Mouse (Mus musculus) lung, postnatal 36 days (tissue): ENCODE measurements around the gene Haspin.
A peak's percentile ranks its signal among the peaks of the same experiment; 100 is the strongest.

Experiments
- DNase-seq: peaks from one replicate; pipeline ENCODE4 v3.0.0; 2022; ENCODE audit warnings: mixed read lengths

Gene Haspin

DNA sequence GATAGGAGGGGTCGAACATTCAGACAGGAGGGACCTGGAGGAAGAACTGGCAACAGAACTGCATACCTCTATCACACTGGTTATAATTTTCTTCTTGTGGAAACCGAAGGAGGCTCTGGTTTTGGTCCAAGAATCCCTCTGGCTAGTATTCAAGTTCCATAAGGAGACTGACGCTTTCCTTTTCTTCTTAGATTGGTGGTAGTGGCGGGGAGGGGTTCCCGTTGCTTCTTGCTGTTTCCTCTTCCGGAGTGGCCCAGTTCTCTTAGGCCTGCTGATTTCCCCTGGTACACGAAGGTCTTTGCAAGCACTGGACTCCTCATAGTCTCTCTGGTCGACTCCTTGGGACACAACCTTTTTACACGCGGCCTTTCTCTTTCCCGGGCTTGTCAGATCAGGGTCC lies 978 bp downstream of the Haspin start:
- DNase-seq, result peak; percentile 21

DNA sequence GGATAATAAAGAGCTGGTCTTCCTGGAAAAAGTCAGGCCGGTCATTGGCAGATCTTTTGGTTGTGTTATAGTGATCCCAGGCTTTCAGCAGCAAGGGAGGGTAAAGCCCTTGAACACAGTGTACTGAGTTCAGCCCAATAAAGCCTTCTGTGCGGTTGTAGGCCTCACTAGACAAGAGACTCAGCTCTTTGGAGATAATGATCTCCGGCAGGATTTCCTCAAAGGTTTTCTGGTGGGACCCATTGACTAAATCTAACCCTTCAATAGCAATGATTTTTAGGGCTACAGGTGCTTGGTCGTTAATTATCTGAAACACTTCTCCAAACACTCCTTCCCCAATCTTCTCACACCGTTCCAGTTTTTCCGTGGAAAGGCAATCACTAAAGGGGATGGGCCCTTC lies 1.5 kb downstream of the Haspin start:
- no peak for DNase-seq

DNA sequence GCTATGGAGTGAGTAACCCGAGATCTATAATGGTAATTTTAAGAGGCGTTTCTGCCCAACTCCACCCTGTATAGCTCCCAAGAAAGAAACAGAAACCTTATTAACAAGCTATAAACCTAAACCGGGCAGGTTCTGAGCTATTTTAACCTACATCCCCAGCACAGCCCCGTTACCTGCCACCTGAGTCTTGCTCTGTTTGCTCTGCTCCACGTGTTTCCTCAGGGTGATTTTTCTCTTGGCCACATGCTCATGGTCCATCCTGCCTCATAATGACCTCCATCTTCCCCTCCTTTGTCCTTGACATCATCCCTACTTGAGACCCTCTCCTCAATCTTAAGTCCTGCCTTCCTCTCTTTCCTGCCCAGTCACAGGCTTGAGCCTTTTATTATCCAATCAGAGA lies 3.9 kb downstream of the Haspin start:
- no peak for DNase-seq

DNA sequence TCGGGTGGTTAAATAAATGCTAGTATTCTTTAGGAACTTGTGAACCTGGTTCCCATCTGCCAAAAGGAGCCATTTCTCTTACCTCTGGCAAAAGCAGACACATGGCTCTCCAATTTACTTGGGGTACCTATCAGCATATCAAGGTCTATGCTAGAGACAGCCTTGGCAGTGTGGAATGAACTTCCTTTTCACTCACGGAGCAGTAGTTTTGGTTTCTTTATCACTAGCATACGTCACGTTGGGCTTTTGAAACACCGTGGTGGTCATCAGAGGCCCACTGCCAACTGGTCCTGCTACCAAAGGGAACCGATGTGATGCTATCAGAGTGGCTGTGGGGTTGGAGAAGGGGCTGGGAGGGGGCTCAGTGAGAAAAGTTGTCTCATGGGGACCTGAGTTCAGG lies 5.1 kb downstream of the Haspin start:
- DNase-seq, result no peak

DNA sequence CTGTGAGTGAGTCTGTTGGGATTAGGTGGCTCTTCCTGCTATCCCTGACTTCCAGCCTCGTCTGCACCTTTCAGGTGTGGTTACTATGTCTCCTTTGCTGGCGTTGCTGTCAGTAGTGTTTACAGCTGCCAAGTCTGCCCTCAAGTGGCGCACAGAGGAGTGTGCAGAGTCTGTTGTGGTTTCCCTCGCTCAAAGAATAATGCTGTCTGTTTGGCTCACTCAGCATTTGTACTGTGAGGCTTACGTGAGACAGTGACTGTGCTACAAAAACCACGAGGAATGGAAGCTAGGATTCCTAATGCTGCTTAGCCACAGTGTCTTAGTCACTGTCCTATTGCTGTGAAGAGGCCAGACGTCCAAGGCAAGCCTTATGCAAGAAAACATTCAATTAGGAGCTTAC lies 7.1 kb downstream of the Haspin start:
- peak; percentile 46 for DNase-seq

DNA sequence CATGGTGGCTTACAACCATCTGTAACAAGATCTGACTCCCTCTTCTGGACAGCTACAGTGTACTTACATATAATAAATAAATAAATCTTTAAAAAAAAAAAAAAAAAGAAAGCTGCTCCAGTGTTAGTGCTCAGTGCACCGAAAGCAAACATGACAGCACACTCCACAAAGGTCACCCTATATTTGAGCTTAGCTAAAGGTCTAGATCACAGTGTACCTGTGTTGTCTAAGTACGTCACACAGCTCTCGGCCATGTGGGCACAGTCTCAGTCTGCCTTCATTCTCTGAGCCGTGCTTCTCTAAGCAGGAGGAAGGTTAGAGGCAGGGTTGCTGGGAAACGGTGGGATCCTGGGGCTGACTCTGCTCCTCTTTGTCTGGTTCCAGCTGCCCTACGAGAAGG lies 11.6 kb downstream of the Haspin start:
- no peak for DNase-seq

DNA sequence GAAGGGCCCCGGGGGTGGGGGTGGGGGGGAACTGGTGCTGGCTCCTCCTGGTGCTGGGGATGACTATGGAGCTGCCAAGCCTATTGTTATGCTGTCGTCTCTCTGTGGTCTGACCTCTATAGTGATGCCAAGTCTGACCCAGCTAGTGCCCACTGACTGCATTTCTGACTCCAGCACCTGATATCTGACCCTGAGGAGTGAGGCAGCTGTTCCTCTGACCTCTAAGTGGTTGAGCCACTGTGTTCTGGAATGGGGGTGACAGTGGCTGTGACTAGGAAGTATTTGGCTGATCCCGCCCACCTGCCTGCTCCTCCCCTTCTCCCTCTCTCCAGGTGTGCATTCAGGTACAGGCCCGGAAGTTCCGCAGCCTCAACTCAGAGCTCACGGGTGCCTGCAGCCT lies 26.7 kb downstream of the Haspin start:
- DNase-seq, result no peak

DNA sequence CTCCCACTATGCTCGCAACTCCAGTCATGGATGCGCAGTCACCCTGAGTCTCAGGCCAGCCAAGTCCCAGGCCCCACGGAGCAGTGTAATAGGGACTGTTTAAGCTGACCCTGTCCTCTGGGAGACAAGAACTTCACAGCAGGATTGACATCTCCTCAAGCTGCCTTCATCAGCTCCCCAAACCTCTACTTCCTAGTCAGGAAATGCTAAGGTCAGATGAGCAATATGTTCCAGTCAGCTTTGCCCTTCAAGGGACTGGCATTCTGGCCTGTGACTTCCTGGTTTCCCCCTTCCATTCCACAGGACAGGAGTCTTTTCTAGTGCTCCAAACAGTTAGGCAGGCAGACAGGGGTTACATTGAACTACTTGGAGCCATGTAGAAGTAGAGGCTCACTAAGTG lies 28.2 kb downstream of the Haspin start:
- DNase-seq, result no peak

DNA sequence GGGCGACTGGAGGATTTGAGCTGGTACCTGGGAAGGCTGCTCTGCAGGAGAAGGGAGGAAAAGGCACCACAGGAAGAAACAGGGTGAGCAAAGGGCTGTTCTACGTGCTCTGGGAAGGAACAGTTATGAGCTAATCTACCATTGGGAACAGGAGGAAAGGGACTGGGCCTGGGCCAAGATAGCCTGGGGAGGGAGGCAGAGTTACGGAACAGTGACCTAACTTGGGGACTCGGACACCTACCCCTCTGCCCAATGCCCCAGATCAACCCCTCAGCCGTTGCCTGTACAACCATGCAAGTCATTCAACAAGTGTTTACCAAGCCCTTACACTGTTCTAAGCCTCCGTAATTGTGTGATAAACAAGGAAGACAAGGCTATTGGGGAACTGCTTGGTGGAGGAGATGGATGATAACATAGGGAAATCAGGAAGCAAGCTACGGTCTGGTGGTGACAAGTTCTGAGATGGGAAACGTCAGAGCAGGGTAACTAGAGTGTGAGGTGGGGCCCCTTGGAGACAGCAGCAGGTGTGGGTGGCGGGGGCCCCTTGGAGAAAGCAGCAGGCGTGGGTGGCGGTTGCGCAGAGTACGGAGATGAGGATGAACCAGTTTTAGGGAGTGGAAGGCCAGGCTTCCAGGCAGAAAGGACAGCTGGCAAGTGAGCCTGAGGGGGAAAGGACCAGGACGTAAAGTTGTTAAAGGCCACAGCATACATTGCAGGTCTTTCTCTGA lies 29.0 kb downstream of the Haspin start:
- DNase-seq, result no peak

DNA sequence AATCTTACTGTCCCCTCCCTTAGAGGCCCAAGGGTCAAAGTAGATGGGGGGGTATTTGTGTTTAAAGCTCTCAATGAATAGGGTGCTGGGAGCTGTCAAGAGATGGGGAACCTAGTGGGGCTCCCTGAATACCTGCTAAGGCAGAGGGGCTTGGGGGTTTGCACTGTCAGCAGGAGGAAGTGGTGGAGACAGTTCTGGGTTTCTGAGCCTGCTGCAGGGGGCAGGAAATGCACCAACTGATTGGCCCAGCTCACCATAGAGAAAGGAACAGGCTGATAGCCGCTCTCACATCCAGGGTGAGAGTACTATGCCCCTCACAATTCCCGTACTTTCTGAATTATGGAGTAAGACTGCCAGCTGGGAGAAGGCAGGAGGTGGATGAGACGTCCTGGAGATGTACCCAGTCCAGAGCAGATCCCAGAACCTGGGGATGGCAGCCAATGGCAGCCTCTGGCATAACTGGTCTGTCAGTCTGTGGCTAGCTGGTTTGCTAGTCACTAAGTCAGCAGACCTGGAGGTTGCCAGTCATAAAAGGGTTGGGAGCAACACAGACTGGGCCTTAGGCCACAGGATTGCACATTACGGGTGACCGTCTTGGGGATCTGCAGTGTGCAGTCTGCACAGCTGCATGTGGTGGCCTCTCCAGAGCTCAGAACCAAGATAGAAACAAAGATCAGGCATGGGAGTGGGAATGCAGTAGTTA lies 29.7 kb downstream of the Haspin start:
- DNase-seq, result no peak

DNA sequence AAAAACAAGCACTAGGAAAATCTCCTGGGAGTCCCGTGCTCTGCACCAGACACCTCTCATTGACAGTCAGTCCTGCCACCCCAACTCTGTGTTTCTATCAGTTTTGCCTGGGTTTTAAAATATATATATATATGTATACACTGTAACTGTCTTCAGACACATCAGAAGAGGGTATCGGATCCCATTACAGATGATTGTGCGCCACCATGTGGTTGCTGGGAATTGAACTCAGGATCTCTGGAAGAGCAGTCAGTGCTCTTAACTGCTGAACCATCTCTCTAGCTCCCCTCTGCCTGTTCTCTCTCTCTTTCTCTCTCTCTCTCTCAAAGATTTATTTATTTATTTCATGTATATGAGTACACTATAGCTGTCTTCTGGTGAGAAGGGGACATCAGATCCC lies 30.7 kb downstream of the Haspin start:
- peak; percentile 65 for DNase-seq

DNA sequence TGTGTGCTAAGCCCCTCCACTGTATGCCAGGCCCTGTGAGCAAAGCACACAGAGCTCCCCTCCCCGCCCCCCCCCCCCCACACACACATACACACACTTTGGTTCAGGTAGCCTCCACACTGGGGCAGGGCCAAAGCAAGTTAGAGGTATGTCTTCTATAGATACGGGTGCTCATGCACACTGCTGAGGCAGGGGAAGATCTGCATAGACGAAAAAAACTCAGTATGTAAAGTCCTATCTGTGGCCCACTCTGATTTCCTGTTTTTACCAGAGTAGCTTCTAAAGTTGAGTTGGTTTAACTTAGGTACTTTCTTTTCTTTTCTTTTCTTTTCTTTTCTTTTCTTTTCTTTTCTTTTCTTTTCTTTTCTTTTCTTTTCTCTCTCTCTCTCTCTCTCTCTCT lies 32.8 kb downstream of the Haspin start:
- DNase-seq, result no peak

DNA sequence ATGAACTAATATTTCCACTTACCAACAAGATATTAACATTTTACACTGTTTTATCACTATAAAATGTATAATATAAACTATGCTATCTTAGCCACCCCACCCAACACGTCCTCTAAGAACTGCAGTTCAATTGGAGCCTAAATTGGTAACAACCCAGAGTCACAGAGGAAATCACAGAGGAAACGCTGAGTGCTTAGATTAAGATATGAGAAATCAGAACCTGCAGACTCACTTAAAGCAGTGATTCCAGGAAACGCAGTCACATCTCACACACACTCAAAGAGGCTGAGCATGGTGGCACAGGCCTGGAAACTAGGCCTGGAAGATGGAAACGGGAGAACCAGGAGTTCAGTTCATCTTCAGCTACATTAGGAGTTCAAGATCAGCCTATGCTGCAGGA lies 36.8 kb downstream of the Haspin start:
- no peak for DNase-seq

DNA sequence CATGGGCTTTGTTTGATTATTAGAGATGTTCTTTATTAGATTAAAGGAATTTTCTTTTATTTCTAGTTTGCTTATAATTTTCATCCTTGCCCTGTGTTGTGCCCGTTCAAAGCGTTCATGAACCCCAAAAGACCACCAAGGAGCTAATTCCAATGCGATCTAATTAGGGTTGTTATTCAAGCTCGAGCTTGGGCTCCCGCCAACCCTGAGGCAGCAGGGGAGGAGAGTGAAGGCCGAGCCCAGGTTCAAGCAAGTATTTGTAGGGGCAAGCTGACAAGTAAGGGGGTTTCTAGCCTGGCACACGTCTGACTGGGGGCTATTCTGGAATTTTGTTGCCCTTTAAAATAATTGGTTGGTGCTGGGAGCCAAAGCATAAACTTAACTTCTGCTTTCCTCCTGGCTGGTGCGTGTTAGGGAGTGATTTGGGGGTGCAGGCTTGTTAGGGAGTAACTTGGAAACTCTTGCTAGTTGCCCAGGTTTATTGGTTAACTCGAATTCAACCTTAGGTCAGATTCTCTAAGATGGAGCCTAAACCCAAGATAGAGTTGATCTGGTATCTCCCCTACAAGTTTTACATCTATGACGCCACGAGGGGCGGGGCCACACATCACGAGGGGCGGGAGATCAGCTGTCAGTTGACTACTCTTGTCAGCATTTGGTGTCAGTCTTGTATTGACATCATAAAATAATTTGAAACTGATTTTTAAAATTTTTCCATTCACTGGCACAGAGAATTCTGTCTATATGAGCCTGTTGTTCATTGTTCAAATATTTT lies 37.9 kb downstream of the Haspin start:
- no peak for DNase-seq

DNA sequence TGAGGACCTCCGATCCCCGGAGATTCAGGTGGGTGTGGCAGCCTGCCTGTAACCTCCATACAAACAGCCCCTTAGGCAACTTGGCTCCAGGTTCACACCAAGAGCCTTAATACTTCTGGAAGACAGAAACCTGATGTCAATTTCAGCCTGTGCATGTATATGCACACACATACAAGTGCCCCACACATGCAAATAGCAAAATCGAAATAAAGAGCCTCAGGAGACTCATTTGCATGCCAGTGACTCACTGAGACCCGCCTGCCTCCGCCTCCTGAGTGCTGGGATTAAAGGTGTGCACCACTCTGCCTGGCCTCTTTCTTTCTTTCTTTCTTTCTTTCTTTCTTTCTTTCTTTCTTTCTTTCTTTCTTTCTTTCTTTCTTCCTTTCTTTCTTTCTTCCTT lies 39.2 kb downstream of the Haspin start:
- DNase-seq, result no peak

DNA sequence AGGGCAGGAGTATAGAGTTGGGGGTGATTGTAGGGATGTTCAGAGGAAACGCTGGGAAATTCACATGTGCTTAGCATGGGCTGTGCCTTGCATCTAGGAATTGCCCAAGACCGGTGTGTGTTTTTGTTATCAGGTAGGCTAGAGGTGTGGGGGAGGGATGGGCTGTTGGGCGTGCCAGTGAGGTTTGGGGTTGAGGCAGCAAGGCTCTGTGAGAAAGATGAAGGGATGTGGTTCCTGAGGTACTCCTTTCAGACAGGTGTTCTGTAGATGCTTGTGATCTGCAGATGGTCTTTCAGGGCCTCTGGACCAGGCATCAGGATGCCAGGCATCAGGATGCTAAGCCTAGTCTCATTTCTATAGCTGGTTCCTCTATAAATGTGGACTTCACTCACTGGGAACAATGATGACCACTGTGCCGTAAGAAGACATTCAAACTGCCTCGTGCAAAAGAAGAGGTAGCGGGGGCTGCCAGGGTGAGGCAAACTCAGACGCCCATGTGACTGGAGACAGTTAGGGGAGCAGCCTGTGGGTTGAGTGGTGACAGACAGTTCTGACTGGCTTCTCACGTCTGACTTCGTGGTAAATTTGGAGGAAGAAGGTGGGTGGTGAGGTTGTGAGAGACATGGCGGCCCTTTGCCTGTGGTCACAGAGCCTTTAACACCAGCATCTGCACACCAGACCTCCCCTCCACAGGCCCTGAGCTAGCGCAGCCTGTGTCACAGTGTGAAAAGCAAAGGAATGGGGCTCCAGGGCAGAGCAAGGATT lies 43.7 kb downstream of the Haspin start:
- DNase-seq, result peak; percentile 16

DNA sequence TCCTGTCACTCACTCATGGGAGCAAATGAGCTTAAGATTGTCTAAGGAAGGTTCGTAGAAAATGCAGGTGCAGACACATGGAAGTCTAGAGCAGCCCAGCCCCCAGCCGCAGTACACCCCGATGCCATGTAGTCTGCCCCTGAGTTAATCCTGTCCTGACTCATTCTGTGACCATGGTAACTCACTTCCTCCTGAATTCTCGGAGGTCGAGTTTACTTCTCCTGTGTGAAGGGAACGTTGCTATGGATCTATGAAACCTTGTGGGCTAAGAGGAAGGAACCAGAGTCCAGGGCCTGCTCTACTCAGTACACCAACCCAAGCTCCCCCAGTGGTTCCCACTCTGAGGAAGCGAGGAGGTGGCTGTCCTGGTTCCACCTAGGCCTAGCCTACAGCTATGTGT lies 45.2 kb downstream of the Haspin start:
- DNase-seq, result peak; percentile 57

DNA sequence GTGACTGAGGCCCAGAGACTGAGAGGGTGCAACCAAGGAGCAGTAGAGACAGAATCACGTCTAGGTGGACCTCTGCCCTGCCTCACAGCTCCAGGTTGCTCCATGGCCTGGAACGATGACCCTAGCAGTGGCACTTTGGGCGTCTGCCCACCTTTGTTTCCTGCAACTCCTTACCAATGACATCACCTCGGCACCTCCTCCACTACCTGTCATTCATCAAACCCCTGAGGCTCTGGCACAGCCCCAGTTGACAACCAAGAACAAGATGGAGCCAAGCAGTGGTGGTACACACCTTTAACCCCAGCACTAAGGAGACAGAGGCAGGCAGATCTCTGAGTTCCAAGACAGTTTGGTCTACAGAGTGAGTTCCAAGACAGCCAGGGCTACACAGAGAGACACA lies 46.0 kb downstream of the Haspin start:
- DNase-seq, result no peak

DNA sequence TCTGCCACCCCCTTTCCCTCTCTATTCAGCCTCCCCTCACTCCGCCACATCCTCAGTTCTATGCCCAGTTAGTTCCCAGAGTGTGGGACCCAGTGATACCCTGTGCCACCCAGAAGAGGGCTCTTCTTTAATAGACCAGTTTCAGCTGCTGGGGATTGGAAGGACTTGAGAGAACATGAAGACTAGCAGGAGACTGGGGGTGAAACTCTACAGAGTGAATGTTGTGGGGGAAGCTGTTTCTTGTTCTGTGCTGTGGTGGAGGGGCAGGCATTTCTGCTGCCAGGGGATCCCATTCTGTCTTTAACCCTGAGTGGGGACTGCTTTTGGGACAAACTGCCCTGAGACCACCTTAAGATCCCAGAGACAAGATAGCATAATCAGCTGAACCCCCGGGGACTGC lies 47.3 kb downstream of the Haspin start:
- DNase-seq, result no peak

DNA sequence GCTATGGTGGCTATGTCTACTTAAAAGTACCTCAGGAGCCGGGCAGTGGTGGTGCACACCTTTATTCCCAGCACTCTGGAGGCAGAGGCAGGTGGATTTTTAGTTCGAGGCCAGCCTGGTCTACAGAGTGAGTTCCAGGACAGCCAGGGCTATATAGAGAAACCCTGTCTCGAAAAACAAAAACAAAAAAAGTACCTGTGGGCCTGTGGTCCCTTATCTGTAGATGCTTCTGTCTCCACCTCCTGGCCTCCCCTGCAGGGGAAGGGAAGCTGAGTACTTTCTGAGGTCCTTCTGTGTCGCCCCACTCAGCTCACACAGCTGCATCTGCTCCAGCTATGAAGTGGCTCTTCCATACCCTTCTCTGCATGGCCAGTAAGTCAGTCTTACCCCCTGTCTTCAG lies 47.8 kb downstream of the Haspin start, which contains the start of gene Itgae:
TSS of gene Itgae (plus strand) at position 301 of the 400 bp plus-strand sequence.
- DNase-seq, result no peak

DNA sequence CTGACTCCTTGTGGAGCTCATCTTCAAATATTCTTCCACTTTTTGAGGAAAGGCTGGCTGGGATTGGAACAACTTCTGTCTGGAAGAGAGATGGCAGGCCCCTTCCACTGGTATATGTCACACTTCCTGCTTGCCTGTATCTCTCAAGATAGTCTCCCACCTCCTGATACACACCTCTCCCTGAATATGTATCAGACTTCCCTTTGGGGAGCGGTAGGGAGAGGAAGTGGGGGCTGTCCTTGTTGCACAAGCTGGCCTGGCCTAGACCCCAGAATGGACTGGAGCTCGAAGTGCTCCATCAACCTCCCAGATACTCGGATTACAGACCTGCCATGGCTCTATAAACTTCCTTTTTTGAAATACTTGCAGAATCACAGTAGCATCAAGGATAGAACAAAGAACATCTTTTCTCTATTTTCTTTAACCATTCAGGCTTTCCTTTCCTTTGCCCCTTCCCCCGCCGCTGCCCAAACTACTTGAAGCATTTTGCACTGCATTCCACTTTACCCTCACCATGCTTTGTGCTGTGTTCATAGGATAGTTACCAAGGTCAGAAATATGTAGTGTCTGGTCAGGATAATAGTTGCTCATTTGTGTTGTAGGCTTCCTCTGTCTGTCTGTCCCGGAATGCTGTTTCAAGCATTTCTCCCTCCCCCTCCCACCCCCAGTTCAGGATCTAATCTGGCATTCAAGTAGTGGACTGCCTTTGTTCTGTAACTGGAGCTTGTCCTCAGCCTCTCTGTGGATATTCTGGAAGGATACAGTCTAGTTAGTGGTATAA lies 50.2 kb downstream of the Haspin start:
- no peak for DNase-seq
